Mouse (Mus musculus): ENCODE measurements around the gene Zmiz1. TPM values are rescaled to one million over a fixed set of nuclear protein-coding genes. Genes with fewer than 3 reads are reported as not detected.

The Zmiz1 gene
- total and polyA plus RNA-seq, 3 experiments = 3.7 to 45.8 (median 11.1) TPM

DNA sequence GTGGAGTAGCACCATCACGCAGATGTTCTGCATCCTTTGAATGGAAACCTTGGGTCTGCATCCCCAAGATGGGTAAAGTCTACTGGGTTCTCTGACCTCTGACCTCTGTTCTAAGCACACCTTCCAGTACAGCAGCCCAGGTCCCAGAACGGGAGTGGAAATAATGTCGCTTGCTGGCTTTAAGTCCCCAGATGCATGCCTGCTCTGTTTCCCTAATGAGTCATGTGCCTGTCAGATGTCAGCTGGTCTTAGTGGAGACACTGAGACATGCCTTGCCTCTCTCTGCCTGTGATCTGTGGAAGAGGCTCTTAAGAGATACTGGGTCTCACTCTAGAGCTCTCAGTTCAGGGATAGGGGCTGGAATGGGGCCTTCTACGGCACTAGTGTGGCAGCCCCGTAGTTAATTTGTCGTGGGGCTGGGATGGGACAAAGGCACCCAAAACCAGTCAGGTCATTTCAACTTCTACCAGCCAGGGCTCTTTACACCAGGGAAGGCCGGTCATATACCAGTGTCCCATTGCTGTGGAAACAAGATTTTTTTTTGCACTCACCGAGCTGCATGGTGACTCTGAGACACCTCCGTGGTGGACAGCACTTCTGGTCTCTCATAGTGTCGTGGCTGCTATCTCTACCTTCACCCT is 128.0 kb downstream of the Zmiz1 start:
- peak; percentile 60 for DNase-seq (ENCODE audit: extremely low read depth)
- no peak overlapping the region for H3K4me3 ChIP-seq (replicated peaks in 1 of 3; ENCODE audit: low read depth in 2 of 3, low read length in 2 of 3, poor library complexity in 1 of 3)
- no peak for TF ChIP-seq CHD1 (IDR thresholded peaks at IDR 0.05; ENCODE audit: low read depth, low read length)
- TF ChIP-seq ZKSCAN1 (IDR thresholded peaks at IDR 0.05; ENCODE audit: borderline replicate concordance, low read depth, low read length) = no peak
- peak; percentile 89 for TF ChIP-seq ETS1 (conservative IDR thresholded peaks at IDR 0.05; ENCODE audit: low read depth, low read length)
- TF ChIP-seq MAX (IDR thresholded peaks at IDR 0.05; ENCODE audit: low read length) = peak; percentile 26; the same call in 1 of the 2 replicates
- TF ChIP-seq EP300 (IDR thresholded peaks at IDR 0.05; ENCODE audit: low read length) = 0 out of 2 replicates have a peak, but pooled peaks have one; percentile 39
- TF ChIP-seq NRF1 (IDR thresholded peaks at IDR 0.05; ENCODE audit: low read depth, low read length) = no peak
- no peak for TF ChIP-seq RCOR1 (conservative IDR thresholded peaks at IDR 0.05; ENCODE audit: low read depth, low read length)
- no peak for TF ChIP-seq JUND (conservative IDR thresholded peaks at IDR 0.05; ENCODE audit: low read depth, low read length)
- TF ChIP-seq MYC (IDR thresholded peaks at IDR 0.05; ENCODE audit: low read depth, low read length) = no peak
- no peak for TF ChIP-seq TCF12 (IDR thresholded peaks at IDR 0.05; ENCODE audit: low read depth, low read length)
- peak; percentile 78 for TF ChIP-seq BHLHE40 (IDR thresholded peaks at IDR 0.05; ENCODE audit: low read depth, low read length)
- no peak for TF ChIP-seq E2F4 (IDR thresholded peaks at IDR 0.05; ENCODE audit: insufficient replicate concordance, low read depth, low read length)
- TF ChIP-seq GABPA (IDR thresholded peaks at IDR 0.05; ENCODE audit: insufficient replicate concordance, low read depth, low read length) = no peak
- TF ChIP-seq USF2 (conservative IDR thresholded peaks at IDR 0.05; ENCODE audit: low read depth, low read length) = 0 out of 2 replicates have a peak, but pooled peaks have one; percentile 15
- no peak for TF ChIP-seq POLR2AphosphoS2 (IDR thresholded peaks at IDR 0.05; ENCODE audit: low read depth, low read length)
- TF ChIP-seq PAX5 (IDR thresholded peaks at IDR 0.05; ENCODE audit: low read length) = no peak
- TF ChIP-seq MEF2A (IDR thresholded peaks at IDR 0.05; ENCODE audit: borderline replicate concordance, low read depth, low read length) = no peak
- TF ChIP-seq USF1 (IDR thresholded peaks at IDR 0.05; ENCODE audit: low read depth, low read length) = peak; percentile 27; the same call in 1 of the 2 replicates
- peak; percentile 47; the same call in 1 of the 2 replicates for TF ChIP-seq SIN3A (IDR thresholded peaks at IDR 0.05; ENCODE audit: low read length)
- H3K9me3 ChIP-seq (replicated peaks; ENCODE audit: low read length) = no peaks in the 10 kb centered on the region
- H3K36me3 ChIP-seq (replicated peaks in 1 of 2; ENCODE audit: control insufficient read depth in 1 of 2, insufficient read depth in 1 of 2, low read length in 1 of 2) = peaks cover 41 to 67% of the 10 kb centered on the region in 2 experiments
- H3K27ac ChIP-seq (ENCODE audit: insufficient read depth, low read depth) = peak overlapping the region; percentile 36; the same call in 1 of the 2 replicates
- no peak overlapping the region for H3K9ac ChIP-seq (ENCODE audit: insufficient read depth, low read depth)
- H3K4me2 ChIP-seq (ENCODE audit: insufficient read depth, low read depth, poor library complexity, severe bottlenecking) = no peak overlapping the region
- no peaks in the 10 kb centered on the region for H3K27me3 ChIP-seq (replicated peaks)
- in situ Hi-C loops (cut with MboI; ENCODE audit: low pct_ligation_motif_present, low pct_unique_long_range_greater_than_20kb, low sequenced_read_pairs) (no loop called here), dilution Hi-C loops (cut with MboI; ENCODE audit: extremely low pct_ligation_motif_present, extremely low pct_unique_long_range_greater_than_20kb, low sequenced_read_pairs) (no loop called here)
- no peaks in the 10 kb centered on the region for H3K79me2 ChIP-seq (replicated peaks; ENCODE audit: control insufficient read depth, extremely low read depth, insufficient read depth, poor library complexity, severe bottlenecking)
- peaks cover 31 to 70% of the 10 kb centered on the region in 2 experiments for H3K4me1 ChIP-seq (ENCODE audit: control insufficient read depth in 1 of 2, insufficient read depth in 2 of 2)

DNA sequence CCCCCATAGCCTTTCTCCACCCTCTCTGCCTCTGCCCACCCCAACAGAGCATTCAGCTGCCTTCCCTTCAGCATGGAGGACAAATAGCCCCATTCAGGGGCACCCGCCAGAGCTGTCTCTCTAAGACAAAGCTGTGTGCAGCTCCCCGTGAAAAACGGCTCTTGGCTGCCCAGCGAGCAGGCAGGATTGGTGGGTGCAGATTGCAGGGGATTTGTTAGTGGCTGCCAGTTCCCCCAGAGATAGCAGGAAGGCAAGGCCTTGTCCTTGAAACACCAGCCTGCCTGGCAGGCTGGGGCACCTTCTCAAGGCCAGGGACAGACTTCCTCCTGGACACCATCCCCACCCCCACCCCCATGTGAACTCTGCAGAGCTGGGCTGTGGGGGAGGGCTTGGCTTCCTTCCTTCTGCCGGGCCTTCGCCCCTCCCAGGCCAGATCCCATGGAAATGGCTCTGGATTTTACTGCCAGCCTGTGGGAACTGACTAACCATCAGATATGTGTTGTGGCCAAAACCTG is 128.6 kb downstream of the Zmiz1 start:
- no peak overlapping the region for H3K4me3 ChIP-seq (replicated peaks in 1 of 3; ENCODE audit: low read depth in 2 of 3, low read length in 2 of 3, poor library complexity in 1 of 3)
- in situ Hi-C loops (cut with MboI; ENCODE audit: low pct_ligation_motif_present, low pct_unique_long_range_greater_than_20kb, low sequenced_read_pairs) = no loop called here
- no peak for DNase-seq (ENCODE audit: extremely low read depth)
- H3K4me1 ChIP-seq (ENCODE audit: control insufficient read depth in 1 of 2, insufficient read depth in 2 of 2) = peaks cover 31 to 75% of the 10 kb centered on the region in 2 experiments
- no peak for TF ChIP-seq USF1 (IDR thresholded peaks at IDR 0.05; ENCODE audit: low read depth, low read length)
- TF ChIP-seq NRF1 (IDR thresholded peaks at IDR 0.05; ENCODE audit: low read depth, low read length) = no peak
- no peak for TF ChIP-seq NELFE (IDR thresholded peaks at IDR 0.05; ENCODE audit: low read depth, low read length)
- no peak for TF ChIP-seq SMC3 (IDR thresholded peaks at IDR 0.05; ENCODE audit: low read depth, low read length)
- TF ChIP-seq ZC3H11A (IDR thresholded peaks at IDR 0.05; ENCODE audit: low read depth, low read length) = no peak
- no peak for TF ChIP-seq EP300 (IDR thresholded peaks at IDR 0.05; ENCODE audit: low read length)
- no peak for TF ChIP-seq E2F4 (IDR thresholded peaks at IDR 0.05; ENCODE audit: insufficient replicate concordance, low read depth, low read length)
- no peak for TF ChIP-seq MAFK (IDR thresholded peaks at IDR 0.05; ENCODE audit: insufficient replicate concordance, low read length)
- TF ChIP-seq HCFC1 (IDR thresholded peaks at IDR 0.05; ENCODE audit: low read depth, low read length) = no peak
- TF ChIP-seq USF2 (conservative IDR thresholded peaks at IDR 0.05; ENCODE audit: low read depth, low read length) = no peak
- no peak for TF ChIP-seq ZMIZ1 (IDR thresholded peaks at IDR 0.05; ENCODE audit: low read depth, low read length)
- no peak for TF ChIP-seq RCOR1 (conservative IDR thresholded peaks at IDR 0.05; ENCODE audit: low read depth, low read length)
- no peak for TF ChIP-seq POLR2AphosphoS2 (IDR thresholded peaks at IDR 0.05; ENCODE audit: low read depth, low read length)
- TF ChIP-seq MAX (IDR thresholded peaks at IDR 0.05; ENCODE audit: low read length) = no peak
- no peak for TF ChIP-seq ZKSCAN1 (IDR thresholded peaks at IDR 0.05; ENCODE audit: borderline replicate concordance, low read depth, low read length)
- H3K79me2 ChIP-seq (replicated peaks; ENCODE audit: control insufficient read depth, extremely low read depth, insufficient read depth, poor library complexity, severe bottlenecking) = no peaks in the 10 kb centered on the region
- no peak overlapping the region for H3K4me2 ChIP-seq (ENCODE audit: insufficient read depth, low read depth, poor library complexity, severe bottlenecking)
- dilution Hi-C loops (cut with MboI; ENCODE audit: extremely low pct_ligation_motif_present, extremely low pct_unique_long_range_greater_than_20kb, low sequenced_read_pairs) = no loop called here
- H3K27me3 ChIP-seq (replicated peaks) = no peaks in the 10 kb centered on the region
- H3K9ac ChIP-seq (ENCODE audit: insufficient read depth, low read depth) = no peak overlapping the region
- no peaks in the 10 kb centered on the region for H3K9me3 ChIP-seq (replicated peaks; ENCODE audit: low read length)
- H3K27ac ChIP-seq (ENCODE audit: insufficient read depth, low read depth) = no peak overlapping the region
- peaks cover 39 to 66% of the 10 kb centered on the region in 2 experiments for H3K36me3 ChIP-seq (replicated peaks in 1 of 2; ENCODE audit: control insufficient read depth in 1 of 2, insufficient read depth in 1 of 2, low read length in 1 of 2)

All from CH12.LX (cell line).